Mouse (Mus musculus) erythroid progenitor cell, adult 5-6 weeks (primary cell): ENCODE data around the gene Smco4. TPM values are rescaled to one million over a fixed set of nuclear protein-coding genes. Genes with fewer than 3 reads are reported as not detected.
"Not testable (repeated sequence)": the region's sequence is repeated elsewhere in the genome, so short reads cannot be mapped to it uniquely, and the experiment has no call there.

Experiments
- ATAC-seq: replicated peaks from 2 replicates; pipeline ENCODE4 v1.8.0; 2016; ENCODE audit warnings: moderate number of reproducible peaks, mild to moderate bottlenecking, moderate TSS enrichment, inconsistent platforms; ENCODE audit not compliant: poor library complexity, low FRiP score, severe bottlenecking
- total RNA-seq, 2 experiments: library from RNA; stranded (forward) in 1 of 2; stranded (reverse) in 1 of 2; fragments of 150-400 nt in 1 of 2; fragments of 186-747, 209-891 nt in 1 of 2; gene quantifications; 2 replicates each; pipeline versions ENCODE4 v1.2.3 to v1.2.4; 2015 to 2017; ENCODE audit warnings: low replicate concordance in 2 of 2

Smco4 gene
- total RNA-seq (2015; ENCODE audit: low replicate concordance), result 3.6 and 9.6 TPM in 2 replicates
- total RNA-seq (2017; ENCODE audit: low replicate concordance), result 0.23 and 0.39 TPM in 2 replicates

DNA sequence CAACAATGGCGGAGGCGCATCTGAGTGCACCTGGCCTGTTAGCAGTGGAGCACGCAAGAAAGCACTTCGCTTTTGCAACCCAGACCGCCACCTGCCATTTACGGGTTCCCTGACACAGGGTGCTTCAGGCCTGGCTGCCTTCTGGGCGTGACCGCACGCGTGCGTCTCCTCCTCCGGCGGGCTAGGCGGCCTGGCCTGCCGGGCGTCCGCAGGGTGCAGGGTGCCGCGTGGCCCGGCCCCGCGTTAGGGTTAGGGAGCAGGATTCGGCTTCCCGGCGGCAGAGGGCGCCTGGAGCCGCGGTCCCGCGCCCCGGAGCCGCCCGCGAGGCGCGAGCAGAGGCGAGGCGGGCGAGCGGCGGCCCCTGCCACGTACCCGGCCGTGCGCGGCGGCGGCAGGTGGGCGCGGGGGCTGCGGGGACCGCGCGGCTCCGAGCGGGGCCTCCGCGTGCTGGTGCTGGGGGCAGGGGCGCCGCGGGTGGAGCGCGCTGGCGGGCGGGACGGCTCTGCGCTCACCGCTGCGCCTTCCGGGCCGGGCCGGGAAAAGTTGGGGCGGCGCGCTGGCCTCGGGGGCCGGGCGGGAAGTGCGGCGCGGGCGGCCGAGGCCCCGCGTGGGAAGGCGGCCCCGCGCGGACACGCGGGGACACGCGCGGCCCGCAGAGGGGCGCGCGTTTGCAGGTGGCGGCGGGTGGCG is at the start of gene Smco4:
TSS of gene Smco4 (plus strand) at position 198 of the 690 bp plus-strand sequence.
- ATAC-seq, result no peak

DNA sequence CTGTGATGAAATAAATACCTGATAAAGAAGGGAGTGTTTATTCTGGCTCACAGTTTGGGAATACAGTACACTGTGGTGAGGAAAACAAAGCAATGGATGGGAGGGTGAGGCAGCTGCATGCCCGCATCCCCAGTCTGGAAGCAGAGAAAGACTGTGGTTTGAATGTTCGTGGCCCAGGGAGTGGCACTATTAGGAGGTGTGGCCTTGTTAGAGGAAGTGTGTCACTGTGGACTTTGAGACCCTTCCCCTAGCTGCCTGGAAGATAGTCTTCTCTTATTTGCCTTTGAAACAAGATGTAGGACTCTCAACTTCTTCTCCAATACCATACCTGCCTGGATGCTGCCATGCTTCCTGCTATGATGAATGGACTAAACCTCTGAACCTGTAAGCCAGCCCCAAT is 45.8 kb upstream of the Smco4 start:
- ATAC-seq, result no peak

DNA sequence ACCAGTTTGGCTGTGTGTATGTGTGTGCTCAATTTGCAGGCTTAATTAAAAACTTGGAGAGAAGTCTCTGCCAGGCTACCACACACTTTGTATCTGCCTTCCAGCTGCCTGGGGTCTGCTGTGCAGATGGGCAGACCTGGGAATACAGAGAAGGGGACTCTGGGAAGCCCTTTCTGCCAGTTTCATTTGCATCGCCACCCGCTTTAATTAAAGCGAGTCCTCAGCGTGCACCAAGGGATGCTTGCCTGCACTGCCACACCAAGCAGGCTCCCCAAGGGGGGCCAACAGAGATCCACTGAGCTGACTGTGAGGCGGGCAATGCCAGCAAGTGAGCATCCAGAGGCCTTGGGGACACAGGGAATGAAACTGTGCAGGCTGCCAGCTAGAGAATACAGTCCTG is 42.3 kb upstream of the Smco4 start:
- no peak for ATAC-seq

DNA sequence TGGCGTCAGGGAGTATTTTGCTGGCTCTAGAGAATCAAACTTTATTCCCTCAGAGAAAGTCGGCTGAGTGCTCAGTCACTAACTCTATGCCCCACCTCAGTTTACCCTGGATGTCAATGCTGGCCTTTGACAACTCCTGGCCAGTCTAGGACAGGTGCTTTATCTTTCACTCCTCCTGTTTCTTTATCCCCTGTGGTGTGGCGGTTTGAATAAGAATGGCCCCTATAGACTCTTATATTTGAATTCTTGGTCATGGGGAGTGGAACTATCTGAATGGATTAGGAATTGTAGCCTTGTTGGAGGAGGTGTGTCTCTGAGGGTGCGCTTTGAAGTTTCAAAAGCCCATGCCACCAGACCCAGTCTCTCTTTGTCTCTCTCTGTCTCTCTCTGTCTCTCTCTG is 21.0 kb upstream of the Smco4 start:
- ATAC-seq, result no peak

DNA sequence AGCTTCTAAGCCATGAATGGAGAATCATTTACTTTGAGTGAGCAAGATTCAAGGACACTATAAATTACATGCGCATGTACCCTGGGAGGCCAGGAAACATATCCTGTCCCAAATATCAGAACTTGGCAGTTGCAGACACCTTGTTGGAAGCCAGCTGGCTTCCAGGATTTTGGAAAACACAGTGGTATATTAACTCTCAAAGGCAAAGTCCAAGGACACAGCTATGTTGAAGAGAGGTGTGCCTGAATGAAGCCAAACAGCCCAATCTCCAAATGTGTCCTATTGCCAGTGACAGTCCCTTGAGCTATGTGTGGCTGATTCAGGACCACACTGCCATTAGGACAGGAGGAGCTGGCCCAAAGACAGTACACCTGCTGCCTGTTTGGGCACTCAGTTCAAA is 20.0 kb upstream of the Smco4 start:
- no peak for ATAC-seq

DNA sequence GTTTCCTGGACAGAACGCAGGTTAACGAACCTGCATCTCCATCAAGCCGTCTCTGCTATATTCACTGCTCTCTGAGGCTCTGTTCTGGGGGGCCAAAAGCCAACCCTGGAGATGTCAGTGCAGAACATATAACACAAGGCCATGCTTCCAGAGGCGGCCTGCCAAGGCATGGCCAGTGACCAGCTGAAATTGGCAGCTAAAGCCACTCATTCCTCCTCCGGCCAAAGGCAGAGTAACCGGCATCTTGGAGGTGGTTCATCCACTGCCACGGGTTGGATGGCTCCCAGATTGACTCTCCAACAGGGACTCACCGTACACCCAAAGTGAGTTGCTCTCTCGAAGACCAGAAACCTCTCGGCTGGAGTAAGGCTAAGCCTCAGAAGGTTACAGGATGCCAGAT is 15.7 kb upstream of the Smco4 start:
- ATAC-seq, result no peak

DNA sequence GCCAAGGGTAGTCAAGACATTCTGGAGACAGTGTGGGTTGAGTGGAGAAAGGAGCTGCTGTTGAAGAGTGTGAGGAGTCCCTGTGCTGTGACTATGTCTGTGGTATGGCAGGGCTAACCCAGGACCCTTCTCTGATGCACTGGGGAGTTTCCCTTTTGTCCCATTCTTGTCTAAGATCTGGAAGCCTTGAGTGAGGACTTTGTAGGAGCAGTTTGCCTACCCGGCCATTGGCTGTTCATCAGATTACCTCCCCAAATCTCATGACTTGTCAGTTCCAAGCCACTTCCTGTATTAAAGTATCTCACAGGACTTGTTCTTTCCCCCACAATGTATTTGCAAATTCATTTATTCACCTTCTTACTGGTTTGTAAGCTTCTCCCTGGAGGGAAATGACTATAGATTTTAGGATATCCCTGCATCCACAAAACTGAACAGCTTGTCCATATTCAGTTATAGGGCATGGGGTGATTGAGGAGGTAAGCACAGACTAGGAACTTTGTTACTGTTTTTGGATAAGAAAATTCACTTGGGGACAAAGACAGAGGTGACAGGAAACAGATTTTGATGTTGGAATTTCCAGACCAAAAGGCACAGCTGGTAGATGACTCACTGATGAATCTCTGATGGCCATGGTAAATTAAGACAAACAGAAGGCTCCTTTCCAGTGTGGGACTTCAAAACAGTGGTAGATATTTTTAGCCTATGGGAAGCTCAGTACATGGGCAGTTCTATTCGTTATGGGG is 5.4 kb upstream of the Smco4 start:
- no peak for ATAC-seq

DNA sequence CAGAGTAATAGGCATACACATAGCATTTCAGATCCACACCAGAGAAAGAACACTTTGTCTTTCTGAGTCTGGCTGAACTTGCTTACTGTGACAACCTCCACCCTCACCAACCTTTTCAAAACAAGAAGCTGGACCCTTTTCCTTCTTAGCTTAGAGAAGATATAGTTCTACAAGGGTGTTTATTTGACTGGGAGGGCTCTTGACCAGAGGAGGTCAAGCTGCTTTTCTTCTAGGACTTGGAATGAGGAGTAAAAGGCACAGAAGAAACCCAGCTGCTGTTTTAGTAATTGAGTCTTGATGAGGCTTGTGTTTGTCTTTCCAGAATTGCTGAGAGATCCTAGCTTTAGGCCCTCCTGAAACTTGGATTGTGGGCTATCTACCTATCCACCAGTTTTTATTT is 3.9 kb upstream of the Smco4 start:
- no peak for ATAC-seq

DNA sequence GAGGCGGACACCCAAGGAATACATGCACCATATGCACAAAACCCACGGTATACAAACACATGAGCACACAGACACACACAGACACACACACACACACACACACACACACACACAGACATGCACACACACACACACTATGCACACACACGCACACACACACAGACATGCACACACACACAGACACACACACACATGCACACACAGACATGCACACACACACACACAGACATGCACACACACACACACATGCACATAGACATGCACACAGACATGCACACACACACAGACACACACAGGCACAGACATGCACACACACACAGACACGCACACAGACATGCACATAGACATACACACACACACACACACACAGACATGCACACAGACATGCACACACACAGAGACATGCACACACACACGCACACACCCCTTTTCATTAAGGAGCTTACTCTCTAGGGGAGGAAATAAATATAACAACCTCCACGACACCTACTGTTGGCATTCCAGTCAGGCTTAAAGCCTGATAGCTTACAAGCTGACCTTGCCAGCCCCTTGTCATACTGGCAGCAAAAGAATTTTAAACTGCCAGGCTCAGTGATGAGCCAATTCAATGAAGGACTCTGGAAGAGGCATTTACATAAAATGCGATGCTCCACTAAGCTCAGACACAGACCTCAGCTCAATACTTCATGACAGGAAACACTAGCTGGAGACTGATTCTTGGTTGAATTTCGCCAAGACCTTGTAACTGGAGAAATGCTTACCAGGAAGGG is 2.7 kb upstream of the Smco4 start:
- no peak for ATAC-seq

DNA sequence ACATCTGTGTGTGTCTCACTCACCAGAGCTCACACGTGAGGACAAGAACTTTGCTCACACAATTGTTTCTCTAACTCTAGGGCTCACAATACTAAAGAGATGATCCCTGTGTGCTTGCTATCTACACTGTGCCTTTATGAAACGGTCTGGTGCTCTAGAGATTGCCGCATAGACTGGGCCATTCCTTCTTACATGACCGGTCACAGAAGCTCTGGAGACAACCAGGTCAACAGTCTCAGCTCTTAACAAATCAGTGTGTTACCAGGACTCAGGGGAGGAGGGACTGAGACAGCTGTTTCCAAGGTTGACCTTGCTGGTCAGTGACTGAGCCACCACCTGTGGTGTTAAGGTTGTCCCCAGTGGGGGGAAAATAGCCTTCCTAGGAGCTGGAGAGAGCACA is 1.5 kb upstream of the Smco4 start:
- ATAC-seq, result no peak

DNA sequence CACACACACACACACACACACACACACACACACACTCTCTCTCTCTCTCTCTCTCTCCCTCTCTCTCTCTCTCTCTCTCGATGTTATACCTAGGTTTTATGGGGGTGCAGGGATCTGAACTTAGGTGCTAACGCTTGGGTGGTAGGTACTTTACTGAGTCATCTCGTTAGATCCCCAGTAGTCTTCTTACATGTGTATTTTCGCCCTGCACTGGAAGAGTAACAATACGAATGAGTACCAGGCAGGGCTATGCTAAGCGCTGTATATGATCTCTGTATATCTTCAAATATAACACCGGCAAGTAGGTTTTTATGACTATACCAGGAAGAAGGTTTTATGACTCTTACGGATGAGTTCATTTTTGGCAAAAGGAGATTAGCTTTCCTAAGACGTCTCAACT is 831 bp upstream of the Smco4 start:
- no peak for ATAC-seq

DNA sequence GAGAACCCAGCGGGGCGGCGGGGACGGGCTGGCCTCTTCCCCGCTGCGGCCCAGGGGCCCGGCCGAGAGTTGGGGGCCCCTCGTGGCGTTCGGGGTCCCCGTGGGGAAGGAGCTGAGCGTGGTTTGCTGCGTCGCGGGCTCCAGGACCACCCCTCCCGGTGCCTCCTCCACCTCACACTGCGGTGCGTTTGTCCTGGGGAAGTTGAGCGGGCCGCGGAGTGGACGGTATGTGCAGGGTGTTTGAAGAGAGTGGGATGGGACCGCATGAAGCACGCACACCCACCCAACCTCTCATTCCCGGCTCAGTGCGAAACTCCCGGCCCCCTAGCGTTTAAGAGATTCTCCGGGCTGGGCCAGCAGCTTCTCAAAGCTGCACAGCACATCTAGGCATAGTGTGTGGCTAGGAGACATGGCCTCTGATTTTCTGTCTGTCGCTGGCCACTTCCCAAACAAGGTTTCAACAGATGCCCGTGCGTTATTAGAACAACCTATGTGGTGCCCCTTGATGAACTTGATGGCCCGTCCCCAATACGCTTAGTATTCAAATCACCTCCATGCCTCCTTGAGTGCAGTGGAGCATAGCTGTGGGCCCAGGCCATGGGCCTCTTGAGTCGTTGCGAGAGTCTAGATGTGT is 810 bp downstream of the Smco4 start:
- no peak for ATAC-seq

DNA sequence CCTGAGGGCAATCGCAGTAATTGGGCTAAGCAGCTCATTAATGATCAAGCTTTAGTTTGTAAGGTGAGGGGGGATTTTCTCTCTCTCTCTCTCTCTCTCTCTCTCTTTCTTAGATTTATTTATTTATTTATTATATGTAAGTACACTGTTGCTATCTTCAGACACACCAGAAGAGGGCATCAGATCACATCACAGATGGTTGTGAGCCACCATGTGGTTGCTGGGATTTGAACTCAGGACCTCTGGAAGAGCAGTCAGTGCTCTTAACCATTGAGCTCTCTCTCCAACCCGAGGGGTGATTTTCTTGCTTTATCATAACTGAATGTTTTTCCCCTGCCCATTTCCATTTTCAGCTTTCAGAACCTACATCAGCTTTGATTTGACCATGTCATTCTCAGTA is 2.0 kb downstream of the Smco4 start:
- not testable (repeated sequence) for ATAC-seq

DNA sequence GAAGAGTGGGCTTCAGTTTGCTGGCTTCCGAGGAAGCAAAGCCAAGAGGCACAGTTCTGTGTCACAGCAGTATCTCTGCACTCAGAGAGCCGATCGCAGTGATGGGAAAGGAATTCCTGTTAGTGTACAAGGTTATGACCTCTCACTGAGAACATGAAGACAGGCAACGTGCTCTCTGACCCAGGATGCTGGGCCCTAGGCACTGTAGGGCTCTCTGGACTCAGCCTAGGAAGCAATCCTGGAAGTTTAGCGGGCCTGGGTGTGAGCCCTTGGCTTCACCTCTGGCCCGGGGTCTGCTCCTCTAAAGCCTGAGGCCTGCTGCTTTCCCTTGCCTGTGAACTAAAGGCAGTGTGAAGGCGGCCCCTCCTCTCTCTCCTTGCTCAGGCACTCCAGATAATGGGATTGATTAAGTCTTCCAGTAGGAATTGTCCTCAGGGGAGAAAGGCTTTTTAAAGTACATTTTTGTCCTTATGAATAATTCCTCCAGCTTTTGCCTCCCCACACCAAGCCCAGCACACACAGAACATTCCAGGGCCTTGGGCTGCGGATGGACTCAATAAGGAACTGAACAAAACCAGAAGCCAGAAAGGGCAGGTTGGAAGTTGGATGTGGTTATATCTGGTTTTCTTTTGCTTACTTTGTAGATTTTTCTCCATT is 2.8 kb downstream of the Smco4 start:
- ATAC-seq, result no peak

DNA sequence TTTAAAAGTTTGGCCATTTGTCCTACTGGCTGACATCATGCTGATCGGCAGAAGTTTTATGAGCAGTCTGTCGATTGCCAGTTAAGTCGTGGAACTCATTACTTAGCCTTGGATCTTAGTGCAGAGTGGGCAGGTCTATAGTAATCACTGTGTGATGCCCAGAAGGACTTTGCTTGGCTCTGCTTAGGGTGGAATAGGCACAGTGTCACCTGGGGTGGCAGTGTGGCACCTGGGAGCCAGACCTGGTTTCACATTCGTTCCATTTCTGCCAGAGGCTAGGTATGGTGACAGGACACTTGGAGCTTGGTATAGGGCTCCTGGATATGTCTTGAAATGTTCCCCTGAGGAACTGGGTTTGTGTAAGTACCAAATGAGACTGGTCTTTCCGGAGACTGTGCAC is 6.8 kb downstream of the Smco4 start:
- no peak for ATAC-seq

DNA sequence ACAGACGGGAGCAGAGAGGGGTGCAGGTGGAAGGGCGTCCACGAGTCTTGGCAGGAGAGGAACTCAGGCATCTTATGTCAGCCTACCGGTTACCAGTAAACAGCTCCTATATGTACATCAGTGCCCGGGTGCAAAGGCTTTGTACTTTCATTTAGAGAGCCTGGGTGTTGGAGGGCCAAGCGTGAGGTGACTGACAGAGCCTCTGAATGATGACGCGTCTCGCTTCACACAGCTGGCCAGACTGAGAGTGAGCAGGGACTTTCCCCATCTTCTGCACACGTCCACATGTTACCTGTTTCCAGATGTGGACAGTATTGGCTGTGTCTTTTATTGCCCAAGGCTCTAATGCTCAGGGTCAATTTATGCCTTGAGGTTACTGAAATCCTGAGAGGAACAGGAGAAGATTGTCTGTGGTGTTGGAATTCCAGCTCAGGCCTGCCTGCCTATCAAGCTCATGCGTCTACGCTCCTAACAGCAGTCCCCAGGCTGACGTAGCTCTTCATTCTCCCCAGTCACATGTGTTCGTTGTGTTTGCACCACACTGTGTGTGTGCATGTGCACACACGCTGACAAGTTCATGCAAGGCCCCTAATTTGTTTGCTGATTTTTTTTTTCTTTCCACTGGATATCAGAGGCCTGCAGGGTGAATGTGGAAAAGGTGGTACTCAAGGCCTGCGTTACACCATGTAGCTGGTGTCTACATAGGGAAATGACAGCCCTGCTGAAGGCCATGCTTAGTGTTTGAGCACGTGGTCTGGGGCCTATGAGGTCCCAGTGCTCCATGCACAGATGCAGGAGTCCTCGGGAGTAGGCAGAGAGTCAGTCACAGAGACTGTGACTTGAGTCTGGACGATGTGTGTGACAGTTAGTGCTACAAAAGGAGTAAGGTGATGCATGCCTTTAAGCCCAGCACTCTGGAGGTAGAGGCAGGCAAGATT is 8.4 kb downstream of the Smco4 start:
- no peak for ATAC-seq

DNA sequence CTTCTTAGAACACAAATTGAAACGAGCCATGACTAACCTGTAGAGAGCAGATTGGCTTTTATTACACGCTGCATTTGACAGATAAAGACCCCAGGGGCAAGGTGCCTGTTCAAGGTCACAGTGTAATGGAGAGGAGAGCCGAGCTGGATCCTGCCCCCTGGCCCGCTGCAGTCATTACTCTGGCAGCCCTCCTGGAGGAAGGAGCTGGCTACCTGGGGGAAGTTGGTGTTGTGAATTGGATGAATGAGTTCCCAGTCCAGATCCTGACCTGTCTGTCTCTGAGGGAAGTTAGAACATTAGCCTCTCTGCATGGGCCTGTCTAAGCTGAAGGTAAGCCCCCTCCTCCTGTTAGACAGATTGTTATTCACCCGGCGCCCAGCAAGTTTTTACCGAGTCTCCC is 9.2 kb downstream of the Smco4 start:
- no peak for ATAC-seq

DNA sequence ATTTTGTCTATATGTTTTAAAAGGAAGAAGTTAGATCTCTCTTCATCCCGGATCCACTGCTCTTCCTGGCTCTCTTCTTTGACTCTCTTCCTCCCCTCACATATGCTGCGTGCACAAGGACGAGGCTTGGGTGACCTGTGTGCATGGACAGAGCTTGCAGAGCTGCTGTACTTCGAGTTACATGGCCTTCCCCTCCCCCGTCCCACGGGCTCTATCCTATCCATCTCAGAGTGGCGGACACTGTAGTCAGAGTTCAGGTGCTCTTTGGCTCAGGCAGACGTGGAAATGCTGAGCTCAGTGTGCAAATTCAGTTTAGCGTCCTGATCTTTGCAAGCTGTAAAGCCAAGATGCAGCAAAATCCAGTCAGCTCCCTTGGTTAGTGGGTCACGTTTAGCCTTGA is 10.1 kb downstream of the Smco4 start:
- no peak for ATAC-seq

DNA sequence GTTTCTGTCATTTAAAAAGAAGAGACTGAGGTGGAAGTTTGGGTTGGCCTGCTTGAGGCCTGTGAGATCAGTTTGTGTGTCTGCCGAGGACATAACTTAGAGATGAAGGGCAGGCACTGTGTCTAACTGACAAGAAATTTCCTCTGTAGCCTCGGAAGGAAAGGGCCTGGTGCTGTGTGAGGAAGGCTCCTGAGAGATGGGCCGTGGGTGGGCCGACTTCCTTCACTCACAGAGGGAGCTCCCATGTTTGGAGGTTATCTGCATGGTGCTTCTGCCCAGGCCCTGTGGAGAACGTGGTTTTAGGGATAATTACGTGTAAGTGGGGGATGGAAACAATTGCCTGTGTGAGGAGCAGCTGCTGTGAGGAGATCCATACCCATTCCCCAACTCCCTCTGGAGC is 10.6 kb downstream of the Smco4 start:
- ATAC-seq, result no peak
